Mouse (Mus musculus) stomach, embryonic 14.5 days (tissue): ENCODE measurements around the gene Hs1bp3. TPM values are rescaled to one million over a fixed set of nuclear protein-coding genes. Genes with fewer than 3 reads are reported as not detected.

Experiments used
- ATAC-seq: fragments of 200-750 bp; cut with Nextera tagmentation; 2 replicates; pipeline ENCODE4 v1.8.0; 2017; ENCODE audit warnings: low read depth, moderate TSS enrichment; ENCODE audit not compliant: insufficient number of reproducible peaks, insufficient read depth, low FRiP score
- H3K27ac ChIP-seq: fragments of 300-500 bp; sonication (generic); 2 replicates; pipeline ENCODE4 v1.5.1; 2014; ENCODE audit warnings: mild to moderate bottlenecking, low read length, moderate library complexity, mixed read lengths
- H3K27me3 ChIP-seq: fragments of 300-500 bp; sonication (generic); 2 replicates; pipeline ENCODE4 v1.6.1; 2014; ENCODE audit warnings: low read length, control low read depth, mixed read lengths; ENCODE audit not compliant: control insufficient read depth, insufficient read depth
- H3K36me3 ChIP-seq: fragments of 300-500 bp; sonication (generic); 2 replicates; pipeline ENCODE4 v1.6.1; 2014; ENCODE audit warnings: mild to moderate bottlenecking, control low read depth, low read length, moderate library complexity, mixed read lengths; ENCODE audit not compliant: control insufficient read depth, insufficient read depth
- H3K4me1 ChIP-seq: fragments of 300-500 bp; sonication (generic); 2 replicates; pipeline ENCODE4 v1.6.1; 2014; ENCODE audit warnings: low read length, control low read depth, mixed read lengths; ENCODE audit not compliant: control insufficient read depth, insufficient read depth
- H3K4me2 ChIP-seq: fragments of 300-500 bp; sonication (generic); replicated peaks from 2 replicates; pipeline ENCODE4 v1.6.1; 2014; ENCODE audit warnings: low read depth, low read length, control low read depth
- H3K4me3 ChIP-seq: fragments of 300-500 bp; sonication (generic); 2 replicates; pipeline ENCODE4 v1.5.1; 2014; ENCODE audit warnings: low read depth, low read length, control low read depth
- H3K9ac ChIP-seq: fragments of 300-500 bp; sonication (generic); replicated peaks from 2 replicates; pipeline ENCODE4 v1.6.1; 2014; ENCODE audit warnings: low read depth, mild to moderate bottlenecking, control low read depth, low read length, moderate library complexity, mixed read lengths
- H3K9me3 ChIP-seq: fragments of 300-500 bp; sonication (generic); 2 replicates; pipeline ENCODE4 v1.6.1; 2016; ENCODE audit warnings: low read depth, low read length, control low read depth; ENCODE audit not compliant: control insufficient read depth
- WGBS: fragments of 180-500 bp; shearing (Covaris S2); extraction: QIAGEN DNeasy Blood & Tissue Kit; methylation state at CpG from one replicate; pipeline ENCODE4 v1.1.7; 2014; 5-methylcytosine and 5-hydroxymethylcytosine counted together
- polyA plus RNA-seq: library from polyadenylated mRNA; unstranded; fragments of >200 nt; fragmentation: Nextera tagmentation; extraction: Ambion mirVana; gene quantifications from 2 replicates; pipeline ENCODE4 v1.2.1, GENCODE M21; 2014

The Hs1bp3 gene
- polyA plus RNA-seq, 1 experiment from 2014 or later = 11.2 TPM

GRCm38 (mm10) chr12:8335503-8335902, 22.3 kb downstream of the Hs1bp3 start:
- 93% methylated on average over 2 of the region's 2 CpGs for WGBS
- Histone ChIP-seq H3K9ac (no peak overlapping the region), H3K27me3 (no peaks in the 10 kb centered on the region), H3K4me2 (no peak overlapping the region), H3K4me3 (no peak overlapping the region), H3K9me3 (no peaks in the 10 kb centered on the region), H3K36me3 (peaks cover 6% of the 10 kb centered on the region; the same call in 1 of the 2 replicates), H3K27ac (no peak overlapping the region), H3K4me1 (peaks cover 26% of the 10 kb centered on the region)
- ATAC-seq = no peak

GRCm38 (mm10) chr12:8336601-8337285, 23.5 kb downstream of the Hs1bp3 start:
- no peak overlapping the region for H3K4me3 ChIP-seq
- WGBS = 74% methylated on average over 10 of the region's 10 CpGs
- no peak for ATAC-seq
- peaks cover 7% of the 10 kb centered on the region; the same call in 1 of the 2 replicates for H3K36me3 ChIP-seq
- no peak overlapping the region for H3K27ac ChIP-seq
- peaks cover 16% of the 10 kb centered on the region; the same call in 1 of the 2 replicates for H3K4me1 ChIP-seq
- no peak overlapping the region for H3K9ac ChIP-seq
- no peak overlapping the region for H3K4me2 ChIP-seq
- H3K9me3 ChIP-seq = no peaks in the 10 kb centered on the region
- H3K27me3 ChIP-seq = no peaks in the 10 kb centered on the region

GRCm38 (mm10) chr12:8337286-8338060, 24.2 kb downstream of the Hs1bp3 start:
- Histone ChIP-seq H3K9ac (no peak overlapping the region), H3K27ac (no peak overlapping the region; the same call in 1 of the 2 replicates), H3K4me1 (0 out of 2 replicates have a peak, but pooled peaks cover 10% of the 10 kb centered on the region), H3K36me3 (peaks cover 12% of the 10 kb centered on the region; the same call in 1 of the 2 replicates), H3K27me3 (no peaks in the 10 kb centered on the region), H3K9me3 (no peaks in the 10 kb centered on the region), H3K4me3 (no peak overlapping the region), H3K4me2 (no peak overlapping the region)
- no peak; the same call in 1 of the 2 replicates for ATAC-seq
- 82% methylated on average over 12 of the region's 12 CpGs for WGBS

- H3K4me3 ChIP-seq = no peak overlapping the region
- no peak overlapping the region for H3K4me2 ChIP-seq
- no peak overlapping the region for H3K9ac ChIP-seq
- H3K36me3 ChIP-seq = peaks cover 12% of the 10 kb centered on the region; the same call in 1 of the 2 replicates
- no peaks in the 10 kb centered on the region for H3K9me3 ChIP-seq
- ATAC-seq = no peak
- H3K27ac ChIP-seq = no peak overlapping the region
- H3K4me1 ChIP-seq = 0 out of 2 replicates have a peak, but pooled peaks cover 10% of the 10 kb centered on the region
- no peaks in the 10 kb centered on the region for H3K27me3 ChIP-seq
- 43% methylated on average over 4 of the region's 4 CpGs for WGBS
Measured at GRCm38 (mm10) chr12:8338491-8338890, 25.3 kb downstream of the Hs1bp3 start.

GRCm38 (mm10) chr12:8338918-8339317, 25.7 kb downstream of the Hs1bp3 start:
- H3K4me1 ChIP-seq = 0 out of 2 replicates have a peak, but pooled peaks cover 10% of the 10 kb centered on the region
- no peaks in the 10 kb centered on the region for H3K27me3 ChIP-seq
- no peak overlapping the region for H3K9ac ChIP-seq
- no peak overlapping the region for H3K27ac ChIP-seq
- WGBS = 82% methylated on average over 8 of the region's 8 CpGs
- H3K9me3 ChIP-seq = no peaks in the 10 kb centered on the region
- H3K4me3 ChIP-seq = no peak overlapping the region
- ATAC-seq = no peak
- H3K36me3 ChIP-seq = peaks cover 12% of the 10 kb centered on the region; the same call in 1 of the 2 replicates
- H3K4me2 ChIP-seq = no peak overlapping the region

GRCm38 (mm10) chr12:8339591-8340319, 26.5 kb downstream of the Hs1bp3 start:
- 37% methylated on average over 13 of the region's 13 CpGs for WGBS
- no peak for ATAC-seq

GRCm38 (mm10) chr12:8341008-8341407, 27.8 kb downstream of the Hs1bp3 start:
- no peaks in the 10 kb centered on the region for H3K27me3 ChIP-seq
- no peaks in the 10 kb centered on the region for H3K9me3 ChIP-seq
- H3K9ac ChIP-seq = no peak overlapping the region
- no peak overlapping the region for H3K27ac ChIP-seq
- WGBS = 87% methylated on average over 6 of the region's 6 CpGs
- no peak overlapping the region for H3K4me3 ChIP-seq
- no peak overlapping the region for H3K4me2 ChIP-seq
- H3K36me3 ChIP-seq = peaks cover 12% of the 10 kb centered on the region; the same call in 1 of the 2 replicates
- H3K4me1 ChIP-seq = 0 out of 2 replicates have a peak, but pooled peaks cover 10% of the 10 kb centered on the region
- no peak for ATAC-seq

More at GRCm38 (mm10) chr12:8339591-8340319, 26.5 kb downstream of the Hs1bp3 start:
- H3K4me3 ChIP-seq = no peak overlapping the region
- H3K36me3 ChIP-seq = peaks cover 12% of the 10 kb centered on the region; the same call in 1 of the 2 replicates
- H3K9ac ChIP-seq = no peak overlapping the region
- no peak overlapping the region for H3K4me2 ChIP-seq
- H3K4me1 ChIP-seq = 0 out of 2 replicates have a peak, but pooled peaks cover 10% of the 10 kb centered on the region
- no peaks in the 10 kb centered on the region for H3K27me3 ChIP-seq
- no peaks in the 10 kb centered on the region for H3K9me3 ChIP-seq
- H3K27ac ChIP-seq = no peak overlapping the region

GRCm38 (mm10) chr12:8343381-8343780, 30.1 kb downstream of the Hs1bp3 start:
- ATAC-seq = no peak
- Histone ChIP-seq H3K9me3 (no peaks in the 10 kb centered on the region), H3K4me3 (no peak overlapping the region), H3K9ac (no peak overlapping the region), H3K27me3 (no peaks in the 10 kb centered on the region), H3K36me3 (0 out of 2 replicates have a peak, but pooled peaks cover 6% of the 10 kb centered on the region), H3K27ac (no peak overlapping the region), H3K4me1 (0 out of 2 replicates have a peak, but pooled peaks cover 10% of the 10 kb centered on the region), H3K4me2 (no peak overlapping the region)
- WGBS = 93% methylated on average over 3 of the region's 3 CpGs
